Mouse (Mus musculus) heart, postnatal 0 days (tissue): ENCODE measurements around the gene Amotl2. TPM values are rescaled to one million over a fixed set of nuclear protein-coding genes. Genes with fewer than 3 reads are reported as not detected.
"Not testable (repeated sequence)": the region's sequence is repeated elsewhere in the genome, so short reads cannot be mapped to it uniquely, and the experiment has no call there.

Experiments used
- ATAC-seq: fragments of 200-750 bp; cut with Nextera tagmentation; 2 replicates; pipeline ENCODE4 v1.8.0; 2017; ENCODE audit warnings: low read depth, moderate number of reproducible peaks, moderate library complexity; ENCODE audit not compliant: insufficient read depth
- DNase-seq: peaks from one replicate; pipeline ENCODE4 v3.0.0-alpha.2; 2016; ENCODE audit warnings: low spot score
- H3K27ac ChIP-seq: fragments of 300-500 bp; sonication (generic); 2 replicates; pipeline ENCODE4 v1.5.1; 2014; ENCODE audit warnings: low read depth, mild to moderate bottlenecking
- H3K27me3 ChIP-seq: fragments of 300-500 bp; sonication (generic); 2 replicates; pipeline ENCODE4 v1.6.1; 2014; ENCODE audit warnings: low read length, mixed read lengths; ENCODE audit not compliant: control insufficient read depth, insufficient read depth
- H3K36me3 ChIP-seq: fragments of 300-500 bp; sonication (generic); replicated peaks from 2 replicates; pipeline ENCODE4 v1.6.1; 2014; ENCODE audit warnings: low read length, mixed read lengths; ENCODE audit not compliant: control insufficient read depth, insufficient read depth
- H3K4me1 ChIP-seq: fragments of 300-500 bp; sonication (generic); 2 replicates; pipeline ENCODE4 v1.6.1; 2014; ENCODE audit warnings: antibody characterized with exemption; ENCODE audit not compliant: control insufficient read depth, insufficient read depth
- H3K4me2 ChIP-seq: fragments of 300-500 bp; sonication (generic); 2 replicates; pipeline ENCODE4 v1.6.1; 2014; ENCODE audit warnings: low read depth, mild to moderate bottlenecking, low read length, moderate library complexity
- H3K4me3 ChIP-seq: fragments of 300-500 bp; sonication (generic); 2 replicates; pipeline ENCODE4 v1.5.1; 2014; ENCODE audit warnings: low read depth, low read length
- H3K9ac ChIP-seq: fragments of 300-500 bp; sonication (generic); replicated peaks from 2 replicates; pipeline ENCODE4 v1.6.1; 2014; ENCODE audit warnings: low read depth, low read length, mixed read lengths
- H3K9me3 ChIP-seq: fragments of 300-500 bp; sonication (generic); replicated peaks from 2 replicates; pipeline ENCODE4 v1.6.1; 2016; ENCODE audit warnings: low read length; ENCODE audit not compliant: control insufficient read depth
- CTCF ChIP-seq: IDR thresholded peaks from 2 replicates; pipeline ENCODE4 v1.5.1; 2016; ENCODE audit warnings: antibody characterized with exemption, control low read depth, low read depth
- EP300 ChIP-seq: IDR thresholded peaks from 2 replicates; pipeline ENCODE4 v1.6.1; 2016; ENCODE audit warnings: antibody characterized with exemption, low read depth
- WGBS: fragments of 180-500 bp; shearing (Covaris S2); extraction: QIAGEN DNeasy Blood & Tissue Kit; methylation state at CpG from one replicate; pipeline ENCODE4 v1.1.7; 2014; 5-methylcytosine and 5-hydroxymethylcytosine counted together
- polyA plus RNA-seq: library from polyadenylated mRNA; unstranded; fragments of >200 nt; fragmentation: Nextera tagmentation; extraction: Ambion mirVana; gene quantifications from 2 replicates; pipeline ENCODE4 v1.2.1, GENCODE M21; 2015
- total RNA-seq: library from RNA; depleted of rRNA; stranded (reverse); fragments of >200 nt; gene quantifications from 2 replicates; pipeline ENCODE4 v1.2.3, GENCODE M21; 2014; ENCODE audit warnings: low replicate concordance

Gene Amotl2
- total and polyA plus RNA-seq, 2 experiments from 2014 or later, result 25.3 to 115 TPM

- DNase-seq, result no peak
- 38% methylated on average over 14 of the region's 14 CpGs for WGBS
- 0 out of 2 replicates have a peak overlapping the region, but pooled peaks have one; percentile 11 for H3K27ac ChIP-seq
These were observed 39.9 kb downstream of the Amotl2 start for GRCm38 (mm10) chr9:102756352-102756751.

GRCm38 (mm10) chr9:102758851-102759250 is 42.4 kb downstream of the Amotl2 start:
- no peak overlapping the region for H3K4me3 ChIP-seq
- peaks cover 43% of the 10 kb centered on the region for H3K4me1 ChIP-seq
- 42% methylated on average over 1 of the region's 1 CpGs for WGBS
- peak overlapping the region; percentile 86 for H3K27ac ChIP-seq
- H3K9me3 ChIP-seq, result no peaks in the 10 kb centered on the region
- H3K4me2 ChIP-seq, result no peak overlapping the region
- no peak for TF ChIP-seq EP300
- no peak for TF ChIP-seq CTCF
- DNase-seq, result no peak
- no peak for ATAC-seq
- no peak overlapping the region for H3K9ac ChIP-seq
- H3K27me3 ChIP-seq, result no peaks in the 10 kb centered on the region
- H3K36me3 ChIP-seq, result no peaks in the 10 kb centered on the region

More at GRCm38 (mm10) chr9:102756352-102756751, 39.9 kb downstream of the Amotl2 start:
- Histone ChIP-seq H3K9me3 (no peaks in the 10 kb centered on the region), H3K36me3 (no peaks in the 10 kb centered on the region), H3K9ac (no peak overlapping the region), H3K4me3 (no peak overlapping the region), H3K4me1 (peaks cover 39% of the 10 kb centered on the region), H3K27me3 (no peaks in the 10 kb centered on the region), H3K4me2 (no peak overlapping the region)
- no peak for ATAC-seq
- TF ChIP-seq CTCF (no peak), EP300 (no peak)

DNA sequence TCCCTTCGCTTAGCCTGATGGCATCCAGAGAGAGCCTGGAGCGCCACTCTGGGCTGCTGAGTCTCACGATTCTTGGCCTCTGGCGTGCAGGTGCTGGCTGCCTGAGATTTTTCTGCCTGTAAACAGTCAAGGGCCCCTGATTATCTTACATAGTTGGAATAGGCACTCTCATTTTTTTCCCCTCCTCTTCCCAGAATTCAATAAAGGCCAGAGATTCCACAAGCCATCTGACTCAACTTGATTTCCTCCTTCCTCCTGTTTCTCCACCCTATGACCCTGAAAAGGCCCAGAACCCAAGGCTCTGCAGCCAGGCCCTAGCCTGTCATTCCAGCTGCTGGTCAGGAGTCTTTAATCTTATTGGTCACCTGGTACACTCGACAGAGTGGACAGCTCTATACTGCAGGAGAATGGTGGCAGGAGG is 43.1 kb downstream of the Amotl2 start:
- H3K27me3 ChIP-seq, result no peaks in the 10 kb centered on the region
- TF ChIP-seq EP300, result peak; percentile 57; the same call in 1 of the 2 replicates
- no peak for TF ChIP-seq CTCF
- H3K27ac ChIP-seq, result peak overlapping the region; percentile 86
- no peak overlapping the region for H3K4me2 ChIP-seq
- DNase-seq (no peak), ATAC-seq (peak; percentile 68)
- WGBS, result 14% methylated on average over 5 of the region's 5 CpGs
- peaks cover 45% of the 10 kb centered on the region for H3K4me1 ChIP-seq
- no peak overlapping the region for H3K9ac ChIP-seq
- H3K9me3 ChIP-seq, result no peaks in the 10 kb centered on the region
- H3K4me3 ChIP-seq, result no peak overlapping the region
- no peaks in the 10 kb centered on the region for H3K36me3 ChIP-seq

DNA sequence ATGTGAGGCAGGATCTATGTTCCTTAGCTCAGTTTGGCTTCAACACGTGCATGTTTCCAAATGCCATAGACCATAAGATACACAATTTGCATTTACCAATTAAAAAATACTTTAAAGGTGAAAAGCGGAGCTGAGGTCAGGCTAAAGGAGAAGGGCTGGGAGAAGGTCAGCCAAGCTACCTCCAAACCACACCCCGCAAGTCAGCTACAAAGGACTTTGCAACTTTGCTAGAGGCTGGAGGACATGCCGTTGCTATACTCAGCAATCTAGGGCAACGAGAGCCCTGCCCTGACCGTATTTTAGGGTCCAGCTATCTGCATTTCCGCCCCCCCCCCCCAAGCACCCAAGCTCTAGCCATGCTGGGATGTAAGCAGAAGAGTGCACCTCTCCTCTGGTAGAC is 45.1 kb downstream of the Amotl2 start:
- no peak for ATAC-seq
- WGBS, result 89% methylated on average over 7 of the region's 7 CpGs
- no peak for TF ChIP-seq EP300
- TF ChIP-seq CTCF, result no peak

GRCm38 (mm10) chr9:102762836-102763235 is 46.4 kb downstream of the Amotl2 start:
- no peak overlapping the region for H3K27ac ChIP-seq
- ATAC-seq, result no peak
- 50% methylated on average over 3 of the region's 3 CpGs for WGBS

More for the DNA sequence above, 45.1 kb downstream of the Amotl2 start:
- Histone ChIP-seq H3K36me3 (no peaks in the 10 kb centered on the region), H3K4me2 (no peak overlapping the region), H3K27me3 (no peaks in the 10 kb centered on the region), H3K27ac (no peak overlapping the region), H3K9ac (no peak overlapping the region), H3K9me3 (no peaks in the 10 kb centered on the region), H3K4me1 (peaks cover 31% of the 10 kb centered on the region), H3K4me3 (no peak overlapping the region)
- DNase-seq, result no peak

DNA sequence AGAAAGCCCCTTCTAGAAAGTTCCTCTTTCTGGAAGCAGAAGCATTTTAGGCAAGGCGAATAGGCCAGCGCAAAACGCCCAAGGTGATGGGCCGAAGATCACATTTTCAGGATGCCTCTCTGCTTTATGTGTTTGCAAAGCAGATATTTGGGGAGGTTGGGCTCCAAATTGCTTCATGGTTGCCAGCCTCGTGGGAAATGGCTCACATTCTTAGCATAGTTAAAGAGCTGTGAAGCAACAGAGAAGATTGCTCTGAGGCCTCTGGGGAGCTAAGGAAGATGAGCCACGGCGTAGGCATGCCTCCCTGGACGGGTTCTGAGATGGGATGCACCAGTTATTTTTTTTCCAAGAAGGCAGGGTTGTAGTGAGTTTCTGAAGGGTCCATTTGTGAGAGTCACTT is 47.0 kb downstream of the Amotl2 start:
- Histone ChIP-seq H3K4me3 (no peak overlapping the region), H3K36me3 (no peaks in the 10 kb centered on the region), H3K9ac (no peak overlapping the region), H3K9me3 (no peaks in the 10 kb centered on the region), H3K27me3 (no peaks in the 10 kb centered on the region), H3K4me1 (peaks cover 32% of the 10 kb centered on the region), H3K27ac (no peak overlapping the region), H3K4me2 (no peak overlapping the region)
- no peak for DNase-seq
- no peak for TF ChIP-seq CTCF
- TF ChIP-seq EP300, result no peak
- no peak for ATAC-seq
- 44% methylated on average over 8 of the region's 8 CpGs for WGBS

More at GRCm38 (mm10) chr9:102762836-102763235, 46.4 kb downstream of the Amotl2 start:
- no peaks in the 10 kb centered on the region for H3K9me3 ChIP-seq
- no peaks in the 10 kb centered on the region for H3K27me3 ChIP-seq
- TF ChIP-seq CTCF (no peak), EP300 (no peak)
- H3K4me2 ChIP-seq, result no peak overlapping the region
- H3K4me1 ChIP-seq, result peaks cover 34% of the 10 kb centered on the region
- H3K36me3 ChIP-seq, result no peaks in the 10 kb centered on the region
- DNase-seq, result no peak
- no peak overlapping the region for H3K4me3 ChIP-seq
- H3K9ac ChIP-seq, result no peak overlapping the region

GRCm38 (mm10) chr9:102764540-102764939 is 48.1 kb downstream of the Amotl2 start:
- WGBS, result 88% methylated on average over 1 of the region's 2 CpGs

More at GRCm38 (mm10) chr9:102764540-102764939, 48.1 kb downstream of the Amotl2 start:
- H3K4me1 ChIP-seq, result peaks cover 22% of the 10 kb centered on the region
- not testable (repeated sequence) for H3K27ac ChIP-seq, H3K4me3 ChIP-seq, H3K4me2 ChIP-seq, ATAC-seq, H3K27me3 ChIP-seq, H3K36me3 ChIP-seq, H3K9me3 ChIP-seq, DNase-seq, H3K9ac ChIP-seq
